Mouse (Mus musculus): ENCODE measurements at regions not wholly inside any gene's neighbourhood (a gene's known extent, or its start where the extent isn't known, plus 50 kb on each side); places are given as distances from the start of the nearest gene placed in this dataset.

- TF ChIP-seq CTCF (IDR thresholded peaks at IDR 0.05; ENCODE audit: borderline replicate concordance, insufficient read depth, low read length) (no peak), POLR2A (IDR thresholded peaks at IDR 0.05; ENCODE audit: low read depth, low read length) (no peak)
These were observed 72.8 kb upstream of the Slc45a1 start for GRCm38 (mm10) chr4:150724823-150725222.
